Mouse (Mus musculus) mouse embryonic stem cell (cell line): ENCODE data around the gene Mmp13.
"Not testable (repeated sequence)": the region's sequence is repeated elsewhere in the genome, so short reads cannot be mapped to it uniquely, and the experiment has no call there.

Experiments
- in situ Hi-C, 2 experiments: fragments of 300-500 bp; cut with MboI; formaldehyde crosslinking; loops; 1 replicate in 1 of 2; 3 replicates in 1 of 2; pipeline ENCODE4 v1.14.3; 2019 to 2020; ENCODE audit warnings: low sequenced_read_pairs in 2 of 2, low pct_unique_long_range_greater_than_20kb in 1 of 2, mixed read lengths in 1 of 2; ENCODE audit not compliant: unreplicated experiment in 1 of 2

Gene Mmp13

DNA sequence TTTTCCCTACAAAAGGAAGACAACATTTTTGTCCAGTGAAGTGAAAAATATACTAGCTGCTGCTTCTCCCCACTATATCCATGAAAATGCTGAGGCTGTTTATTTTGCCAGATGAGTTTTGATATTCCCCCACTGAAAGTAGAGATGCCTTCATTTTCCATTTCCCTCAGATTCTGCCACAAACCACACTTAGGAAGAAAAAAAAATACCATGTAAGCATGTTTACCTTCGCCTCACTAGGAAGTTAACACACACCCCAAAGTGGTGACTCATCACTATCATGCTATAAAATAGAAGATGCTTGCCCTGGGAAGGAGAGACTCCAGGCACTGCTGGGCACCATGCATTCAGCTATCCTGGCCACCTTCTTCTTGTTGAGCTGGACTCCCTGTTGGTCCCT, at the start of gene Mmp13:
TSS of gene Mmp13 (plus strand) at position 301 of the 400 bp plus-strand sequence.
- in situ Hi-C loops, result no loop called here

GRCm38 (mm10) chr9:7238619-7239018, 33.7 kb upstream of the Mmp13 start:
- in situ Hi-C loops, result no loop called here

GRCm38 (mm10) chr9:7239967-7240366, 32.3 kb upstream of the Mmp13 start:
- in situ Hi-C loops, result no loop called here

- in situ Hi-C loops, result no loop called here
These were observed 19.3 kb upstream of the Mmp13 start for GRCm38 (mm10) chr9:7252797-7253654.

GRCm38 (mm10) chr9:7261667-7262066, 10.6 kb upstream of the Mmp13 start:
- in situ Hi-C loops, result no loop called here

GRCm38 (mm10) chr9:7270071-7270470, 2.2 kb upstream of the Mmp13 start:
- in situ Hi-C loops, result no loop called here

DNA sequence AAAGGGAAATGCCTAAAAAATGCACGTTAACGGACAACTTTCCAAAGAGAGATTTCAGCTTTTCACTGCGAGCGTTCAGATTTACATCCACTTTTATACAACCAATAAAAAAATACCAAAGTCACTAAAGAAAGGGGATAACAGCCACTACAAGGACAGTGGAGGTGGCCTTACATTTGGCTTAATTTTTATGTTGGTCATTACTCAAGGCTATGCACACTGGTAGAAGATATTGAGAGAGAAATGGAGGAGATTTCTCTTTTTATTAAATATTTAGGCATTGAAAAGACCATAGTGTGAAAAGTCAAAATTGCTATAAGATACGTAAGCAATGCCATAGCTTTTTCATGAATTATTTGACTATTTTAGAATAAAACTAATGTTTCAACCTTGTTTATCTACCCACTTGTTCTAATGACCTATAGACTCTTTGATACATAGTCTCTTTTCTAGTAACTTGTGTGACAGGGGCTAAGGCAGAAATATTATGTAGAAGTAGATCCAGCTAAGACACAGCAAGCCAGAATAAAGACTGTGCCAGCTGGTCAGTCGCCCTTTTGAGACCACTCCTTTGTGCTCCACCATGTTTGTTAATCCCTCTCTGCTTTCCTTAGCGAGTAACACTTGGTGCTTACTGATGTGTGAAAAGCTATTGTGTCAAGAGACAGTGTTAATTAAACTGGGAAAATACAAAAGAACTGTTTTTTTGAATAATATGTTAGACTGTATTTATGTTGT, 10.4 kb downstream of the Mmp13 start:
- in situ Hi-C loops, result no loop called here

- in situ Hi-C loops, result not testable (repeated sequence)
These were observed 11.0 kb downstream of the Mmp13 start for GRCm38 (mm10) chr9:7283303-7283684.

DNA sequence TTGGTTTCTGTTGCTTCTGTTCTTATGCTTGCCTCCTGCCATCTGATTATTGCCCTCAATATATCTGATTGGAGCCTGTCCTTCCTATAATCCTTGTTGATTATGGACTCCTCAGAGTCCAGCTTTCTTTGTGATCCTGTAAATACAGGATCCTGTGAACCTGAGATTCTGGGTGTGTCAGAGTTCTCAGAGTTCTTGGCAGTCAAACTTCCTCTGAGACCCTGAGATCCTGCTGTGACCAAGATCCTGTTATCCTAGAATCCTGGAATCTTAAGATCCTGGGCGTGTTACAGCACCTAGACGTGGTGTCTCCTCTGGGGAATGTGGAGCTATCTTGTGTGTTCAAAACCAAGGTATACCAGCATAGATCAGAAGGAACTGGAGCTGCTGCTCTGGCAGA, 17.2 kb downstream of the Mmp13 start:
- in situ Hi-C loops, result no loop called here

GRCm38 (mm10) chr9:7289901-7290300, 17.6 kb downstream of the Mmp13 start:
- in situ Hi-C loops, result no loop called here

GRCm38 (mm10) chr9:7292132-7292531, 19.8 kb downstream of the Mmp13 start:
- in situ Hi-C loops, result no loop called here

GRCm38 (mm10) chr9:7331847-7332246, 59.5 kb downstream of the Mmp13 start:
- in situ Hi-C loops, result no loop called here
